Mouse (Mus musculus) lung, postnatal 0 days (tissue): ENCODE results near the gene Acvr2a.

ENCODE experiments used
- CTCF ChIP-seq: IDR thresholded peaks from 2 replicates; pipeline ENCODE4 v1.5.1; 2016; ENCODE audit warnings: antibody characterized with exemption, mild to moderate bottlenecking
- EP300 ChIP-seq: IDR thresholded peaks from 2 replicates; pipeline ENCODE4 v1.6.1; 2016; ENCODE audit warnings: antibody characterized with exemption, mild to moderate bottlenecking, control low read depth

- TF ChIP-seq CTCF: no peak
- TF ChIP-seq EP300: no peak
These were observed 27.9 kb downstream of the Acvr2a start for GRCm38 (mm10) chr2:48841611-48842470.
